Mouse (Mus musculus) left cerebral cortex, postnatal 25 days (tissue): ENCODE measurements around the gene Hpd. TPM values are rescaled to one million over a fixed set of nuclear protein-coding genes. Genes with fewer than 3 reads are reported as not detected.

ENCODE experiments used
- DNase-seq, 2 experiments: peaks; one replicate each; pipeline ENCODE4 v3.0.0; 2022; ENCODE audit warnings: low spot score in 2 of 2, mixed read lengths in 1 of 2
- intact Hi-C: fragments of 180-260 bp; cut with DNase I; formaldehyde crosslinking; loops from one replicate; pipeline ENCODE4 v1.15.1; 2025
- total RNA-seq, 2 experiments: library from RNA; stranded (reverse); gene quantifications; 2 replicates each; pipeline ENCODE4 v1.2.3; 2021

Hpd gene
- total RNA-seq, 2 experiments from 2014 or later, result not detected

DNA sequence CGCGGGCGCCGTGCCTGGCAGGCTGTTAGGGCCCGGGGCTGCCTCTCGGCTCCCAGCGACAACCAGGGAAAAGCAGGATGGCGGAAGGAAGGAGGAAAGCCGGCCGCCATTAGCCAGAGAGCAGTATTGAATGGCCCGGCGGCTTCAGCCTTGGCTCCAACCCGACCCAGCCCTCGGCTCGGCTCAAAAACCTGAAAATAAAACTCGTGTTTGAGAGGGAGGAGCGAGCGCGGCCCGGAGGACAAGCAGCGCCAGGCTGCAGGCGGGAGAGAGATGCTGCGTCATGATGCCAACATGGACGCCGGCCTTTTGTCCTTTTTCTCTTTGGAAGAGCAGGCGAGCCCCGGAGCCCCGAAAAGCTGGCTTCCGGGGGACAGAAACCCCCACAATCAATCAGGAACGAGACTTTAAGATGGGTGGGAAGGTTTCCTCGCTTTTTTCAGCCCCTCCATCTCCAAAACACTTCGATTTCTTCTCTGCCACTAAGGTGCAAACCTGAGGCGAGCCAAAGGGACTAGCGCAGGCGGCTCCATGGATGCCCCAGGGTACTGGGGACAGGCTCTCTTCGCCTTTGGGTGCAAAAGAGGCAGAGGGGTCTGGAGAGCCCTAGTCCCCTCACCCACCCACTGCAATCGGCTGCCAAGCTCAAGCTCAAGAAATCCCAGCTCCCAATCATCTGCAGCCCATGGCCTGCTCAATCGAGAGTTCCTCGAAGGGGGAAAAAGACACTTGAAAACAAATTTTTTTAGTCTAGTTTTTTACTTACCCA is 43.4 kb downstream of the Hpd start:
- intact Hi-C loops, result no loop called here
- DNase-seq, result peak; percentile 86 to 92

DNA sequence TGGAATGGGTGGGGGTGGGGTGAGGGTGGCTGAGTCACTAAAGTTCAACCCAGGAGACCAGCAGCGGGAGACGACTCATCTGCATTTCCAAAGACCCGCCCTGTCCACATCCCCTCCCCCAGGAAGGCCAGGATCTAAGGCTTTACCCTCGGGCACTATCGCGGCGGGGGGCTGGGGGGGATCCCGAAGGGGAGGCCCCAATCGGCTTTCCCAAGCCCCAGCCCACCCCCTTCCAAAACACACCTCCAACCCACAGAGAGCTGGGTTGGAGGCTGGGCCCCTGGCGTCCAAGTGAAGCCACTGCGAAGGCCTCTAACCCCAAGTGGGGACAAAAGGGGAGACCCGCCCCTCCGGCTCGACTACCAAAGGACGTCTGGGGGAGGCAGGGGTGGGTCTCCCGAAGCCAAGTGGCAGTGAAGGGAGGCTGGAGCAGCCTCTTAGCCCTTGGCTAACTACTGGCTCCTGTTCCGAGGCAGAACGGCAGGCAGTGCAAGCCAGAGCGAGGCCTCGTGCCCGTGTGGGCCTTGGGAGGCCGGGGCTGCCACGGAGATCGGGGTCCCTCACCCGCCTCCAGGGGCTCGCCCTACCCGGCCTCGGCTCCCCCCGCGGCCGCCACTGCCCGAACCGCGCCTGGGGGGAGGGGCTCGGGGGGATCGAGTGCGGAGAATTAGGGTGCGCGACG is 44.2 kb downstream of the Hpd start:
- no peak for DNase-seq
- intact Hi-C loops, result no loop called here

- DNase-seq, result no peak
- intact Hi-C loops, result no loop called here
Measured at GRCm38 (mm10) chr5:123137910-123138229, 44.7 kb downstream of the Hpd start.

GRCm38 (mm10) chr5:123137044-123137909 is 45.2 kb downstream of the Hpd start:
- intact Hi-C loops, result no loop called here
- peak; percentile 75 to 80 for DNase-seq

DNA sequence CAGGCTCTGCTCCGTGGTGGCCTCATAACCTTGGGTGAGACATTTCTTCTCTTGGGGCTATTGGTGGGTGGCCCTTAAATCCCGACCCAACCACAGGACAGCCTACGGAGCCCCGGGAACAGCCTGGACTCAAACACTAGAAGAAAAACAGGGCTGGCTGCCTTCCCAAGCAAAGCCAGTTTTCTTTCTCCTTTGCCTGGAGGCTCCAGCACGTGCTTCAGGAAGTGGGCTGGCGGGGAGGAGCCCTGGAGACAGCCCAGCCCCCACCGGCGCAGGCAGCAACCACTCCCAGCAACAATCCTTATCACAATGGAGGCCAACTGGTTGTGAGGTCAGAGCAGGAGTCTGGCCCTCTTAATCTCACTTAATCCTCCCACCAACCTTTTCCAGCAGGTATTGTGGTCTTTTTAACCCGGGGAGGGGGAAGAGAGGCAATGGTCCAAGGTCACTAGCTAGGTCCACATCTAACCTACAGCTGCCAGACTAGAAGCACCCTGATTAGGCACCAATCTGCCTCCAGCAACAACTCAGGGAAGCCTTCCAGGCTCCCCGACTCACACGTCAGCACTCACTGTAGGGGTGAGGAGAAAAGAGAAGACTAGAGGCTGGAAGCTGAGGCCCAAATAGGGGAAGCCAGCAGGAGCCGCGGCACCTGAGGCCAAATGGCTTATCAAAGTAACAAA is 46.0 kb downstream of the Hpd start:
- DNase-seq, result peak; percentile 87 to 93
- intact Hi-C loops, result no loop called here

DNA sequence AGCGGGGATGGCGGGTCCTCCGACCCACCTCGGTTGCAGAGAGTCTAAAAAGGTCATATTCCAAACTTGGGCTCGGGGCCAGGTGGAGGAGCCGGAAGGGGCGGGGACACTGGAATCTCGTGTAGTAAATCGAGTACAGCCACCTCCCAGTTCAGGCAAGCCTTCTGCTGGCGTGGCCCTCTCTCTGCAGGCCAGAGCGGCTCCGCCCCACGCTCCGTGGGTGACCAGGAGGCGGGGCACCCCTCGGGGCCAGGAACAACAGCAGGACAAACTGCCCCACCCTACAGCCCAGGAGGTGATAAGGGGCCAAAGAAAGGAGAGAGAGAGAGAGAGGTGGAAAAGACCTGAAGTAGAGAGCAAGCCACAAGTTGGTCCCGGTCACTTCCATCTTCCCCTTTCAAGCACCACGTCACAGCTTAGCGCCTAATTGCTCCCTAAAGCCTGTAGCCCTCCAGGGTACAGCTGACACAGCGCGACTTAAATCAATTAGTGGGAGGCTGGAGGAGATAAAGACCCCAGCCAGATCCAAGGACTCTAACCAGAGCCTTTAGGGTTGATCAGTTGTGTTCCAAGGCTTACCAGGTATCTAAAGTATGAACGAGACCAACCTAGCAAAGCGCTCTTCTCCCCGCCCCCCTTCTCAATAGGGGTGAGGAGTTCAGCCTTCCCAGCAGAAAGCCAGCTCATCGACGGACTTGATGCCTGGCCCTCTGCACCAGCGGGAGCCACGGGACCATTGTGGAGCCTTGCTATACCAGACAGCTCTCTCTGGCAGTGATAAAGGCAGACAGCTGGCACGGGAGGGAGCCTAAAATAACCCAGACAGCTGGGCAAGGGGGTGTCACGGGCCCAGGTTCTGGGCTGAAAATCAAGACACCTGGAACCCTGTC is 46.8 kb downstream of the Hpd start:
- intact Hi-C loops, result no loop called here

GRCm38 (mm10) chr5:123134875-123135382 is 47.6 kb downstream of the Hpd start:
- intact Hi-C loops, result loop anchor here (5.0 kb wide), 2 partner anchors 37 to 73 kb away; no protein-coding TSS in a partner anchor
- no peak for DNase-seq

More for the DNA sequence above, 46.8 kb downstream of the Hpd start:
- DNase-seq, result peak; percentile 73 to 84

- peak in 1 of 2 experiments; percentile 74 for DNase-seq
- intact Hi-C loops, result loop anchor here (5.0 kb wide), 2 partner anchors 38 to 72 kb away; no protein-coding TSS in a partner anchor
Measured at GRCm38 (mm10) chr5:123134186-123134874, 48.2 kb downstream of the Hpd start.

GRCm38 (mm10) chr5:123133784-123134143 is 48.8 kb downstream of the Hpd start:
- intact Hi-C loops, result loop anchor here (1.0 to 5.0 kb wide), 4 partner anchors 16 to 71 kb away; no protein-coding TSS in a partner anchor
- peak in 1 of 2 experiments; percentile 52 for DNase-seq

DNA sequence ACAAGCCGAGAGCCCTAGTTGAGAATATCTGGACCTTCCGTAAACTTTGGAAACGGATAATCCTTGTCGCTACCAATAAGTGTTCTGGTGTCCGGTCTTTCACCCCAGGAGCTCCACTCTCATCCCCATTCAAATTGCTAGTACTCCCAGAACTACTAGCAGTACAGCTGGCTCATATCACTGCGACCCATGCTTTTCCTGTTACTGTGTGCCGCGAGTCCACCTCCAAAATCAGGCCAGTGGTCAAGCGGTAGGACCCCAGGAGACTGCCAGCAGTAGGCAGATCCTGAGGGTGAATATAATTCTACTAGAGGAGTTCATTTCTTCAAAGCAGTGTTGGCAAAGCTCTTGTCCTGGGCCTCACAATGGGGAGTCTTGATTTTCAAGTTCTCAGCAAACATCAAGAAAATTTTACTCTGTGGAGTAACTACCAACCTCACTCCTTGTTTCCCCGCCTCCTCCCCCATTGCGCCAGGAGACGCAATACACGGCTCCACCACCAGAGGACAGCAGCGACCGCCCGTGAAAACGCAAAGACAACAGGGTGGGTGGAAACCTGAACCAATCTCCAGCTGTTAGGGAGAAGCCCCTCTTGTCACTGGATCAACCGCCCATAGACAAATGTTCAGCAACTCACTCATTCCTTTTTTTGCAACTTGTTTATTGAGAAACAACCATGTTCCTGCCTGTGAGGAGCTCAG is 49.3 kb downstream of the Hpd start:
- peak; percentile 84 to 94 for DNase-seq
- intact Hi-C loops, result loop anchor here (1.0 to 5.0 kb wide), 4 partner anchors 16 to 71 kb away; no protein-coding TSS in a partner anchor

DNA sequence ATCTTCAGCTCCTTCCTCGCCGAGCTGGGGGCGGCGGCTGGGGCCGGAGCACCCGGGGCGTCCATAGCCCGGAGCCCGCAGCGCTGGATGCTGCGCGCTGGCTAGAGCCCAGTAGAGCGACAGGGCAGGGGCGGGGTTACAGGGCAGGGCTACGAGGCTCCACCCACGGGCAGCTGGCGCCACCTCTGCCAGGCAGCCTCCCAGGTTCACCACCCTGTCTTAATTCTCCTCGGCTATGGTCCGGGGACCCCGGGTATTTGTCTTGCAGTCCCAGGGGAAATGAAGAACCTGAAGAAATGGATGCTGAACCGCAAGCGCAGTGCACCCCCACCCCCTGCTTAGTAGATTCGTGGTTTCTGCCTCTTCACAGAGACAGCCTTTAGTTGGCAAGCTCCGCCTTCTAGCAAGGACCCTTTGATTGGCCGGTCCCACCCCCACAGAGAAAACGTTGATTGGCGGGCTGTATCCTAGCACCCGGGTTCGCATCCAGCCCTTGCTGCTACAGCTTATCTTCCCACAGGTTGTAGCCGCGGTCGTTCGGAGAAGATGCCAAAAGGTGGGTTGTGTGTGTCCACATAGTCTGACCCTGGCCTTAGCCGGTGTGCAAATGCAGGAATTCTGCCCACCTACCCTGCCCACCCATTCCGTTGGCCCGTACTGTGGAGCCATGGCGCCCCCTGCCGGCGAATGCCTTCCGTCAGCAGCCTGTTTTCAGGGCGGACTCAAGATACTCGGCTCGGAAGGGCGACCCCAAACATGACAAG is 50.0 kb downstream of the Hpd start, which contains the start of gene Rhof:
Rhof (minus strand) TSS at position 385 of the 764 bp plus-strand sequence.
- intact Hi-C loops, result loop anchor here (1.0 to 5.0 kb wide), 4 partner anchors 16 to 70 kb away; no protein-coding TSS in a partner anchor
- peak; percentile 87 to 93 for DNase-seq

DNA sequence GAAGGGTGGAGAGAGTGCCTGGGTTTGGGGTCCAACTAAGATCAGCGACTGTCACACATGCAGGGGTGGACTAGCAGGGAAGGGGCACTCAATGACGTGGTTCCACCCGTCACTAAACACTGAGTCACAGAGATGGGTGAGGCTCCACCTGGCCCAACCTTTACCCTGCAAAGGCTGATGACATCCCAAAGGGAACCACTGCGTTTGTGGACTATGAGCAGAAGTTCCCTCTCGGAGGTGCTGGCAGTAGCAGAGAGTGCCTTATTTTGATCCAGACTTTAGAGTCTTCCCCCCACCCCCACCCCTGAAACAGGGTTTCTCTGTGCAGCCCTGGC is 51.7 kb downstream of the Hpd start:
- DNase-seq, result no peak
- intact Hi-C loops, result loop anchor here (5.0 kb wide), 2 partner anchors 42 to 68 kb away; no protein-coding TSS in a partner anchor

- intact Hi-C loops, result loop anchor here (5.0 kb wide), 2 partner anchors 42 to 68 kb away; no protein-coding TSS in a partner anchor
- no peak for DNase-seq
Measured at GRCm38 (mm10) chr5:123130030-123130813, 52.3 kb downstream of the Hpd start.

DNA sequence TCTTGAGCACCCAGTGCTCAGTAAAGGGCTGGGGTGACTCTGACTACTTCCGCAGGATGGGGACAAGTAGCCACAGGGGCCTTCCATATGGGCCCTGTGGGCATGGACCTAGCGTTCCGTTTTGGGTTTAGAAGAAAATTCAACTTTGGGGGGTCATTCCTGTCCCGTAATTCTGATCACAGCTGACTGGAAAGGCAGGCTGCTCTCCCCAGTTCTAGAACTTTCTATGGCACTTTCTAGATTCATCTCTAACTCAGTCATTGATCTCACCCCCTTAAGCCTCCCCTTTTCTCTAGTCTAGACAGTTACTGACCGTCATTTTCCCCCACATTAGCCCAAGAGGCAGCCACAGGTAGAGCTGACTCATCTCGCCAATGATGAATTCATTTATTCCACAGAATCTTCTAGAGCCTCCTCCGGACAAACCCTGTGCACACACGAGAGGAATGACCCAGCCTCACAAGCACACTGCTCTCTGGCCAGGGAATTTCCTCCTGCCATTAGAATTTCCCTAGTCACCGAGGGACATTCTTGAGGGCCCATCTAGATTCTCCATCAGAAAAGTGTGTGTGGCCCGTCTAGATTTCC is 53.3 kb downstream of the Hpd start:
- intact Hi-C loops, result no loop called here
- no peak for DNase-seq
